Mouse (Mus musculus): ENCODE data around the gene Ints1.
A peak's percentile ranks its signal among the peaks of the same experiment; 100 is the strongest.
"Not testable (repeated sequence)": the region's sequence is repeated elsewhere in the genome, so short reads cannot be mapped to it uniquely, and the experiment has no call there.

Gene Ints1

DNA sequence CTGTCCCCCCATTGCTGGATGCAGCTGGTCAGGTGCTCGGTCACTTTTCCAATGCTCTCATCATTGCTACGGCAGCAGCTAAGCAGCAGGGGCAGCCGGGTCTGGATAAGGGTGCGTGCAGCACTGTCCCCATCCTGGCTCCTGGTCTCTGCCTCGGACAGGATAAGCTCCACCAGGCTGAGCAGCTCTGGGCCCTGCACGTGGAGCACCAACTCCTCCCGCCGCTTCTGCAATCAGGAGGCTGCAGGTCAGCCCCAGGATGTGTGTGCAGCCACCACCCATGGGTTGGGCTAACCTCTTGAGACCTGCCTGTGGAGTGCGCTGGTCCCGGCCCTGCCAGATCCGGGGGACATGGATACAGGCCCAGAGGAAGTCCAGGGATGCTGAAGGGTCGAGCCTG is 19.3 kb downstream of the Ints1 start:
- no peak for DNase-seq (ENCODE audit: low read depth, low spot score)

DNA sequence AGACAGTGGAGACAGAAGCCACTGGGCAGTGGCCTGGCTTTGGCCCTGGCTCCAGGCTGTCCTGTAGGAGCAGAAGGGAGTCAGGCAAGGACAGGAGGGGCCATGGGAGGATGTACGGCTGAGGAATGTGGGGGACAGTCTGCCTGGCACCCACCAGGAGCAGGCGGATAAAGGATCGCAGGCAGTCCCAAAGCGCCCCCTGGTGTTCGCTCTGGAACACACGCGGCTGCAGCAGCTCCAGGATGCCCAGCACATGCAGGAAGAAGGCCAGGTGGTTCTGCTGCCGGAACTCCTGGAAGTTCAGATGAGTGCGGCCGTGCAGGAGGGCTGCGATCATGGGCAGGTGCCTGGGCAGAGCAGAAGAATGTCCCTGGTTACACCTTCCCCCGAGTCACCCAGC is 20.7 kb downstream of the Ints1 start:
- DNase-seq (ENCODE audit: low read depth, low spot score), result peak; percentile 76

DNA sequence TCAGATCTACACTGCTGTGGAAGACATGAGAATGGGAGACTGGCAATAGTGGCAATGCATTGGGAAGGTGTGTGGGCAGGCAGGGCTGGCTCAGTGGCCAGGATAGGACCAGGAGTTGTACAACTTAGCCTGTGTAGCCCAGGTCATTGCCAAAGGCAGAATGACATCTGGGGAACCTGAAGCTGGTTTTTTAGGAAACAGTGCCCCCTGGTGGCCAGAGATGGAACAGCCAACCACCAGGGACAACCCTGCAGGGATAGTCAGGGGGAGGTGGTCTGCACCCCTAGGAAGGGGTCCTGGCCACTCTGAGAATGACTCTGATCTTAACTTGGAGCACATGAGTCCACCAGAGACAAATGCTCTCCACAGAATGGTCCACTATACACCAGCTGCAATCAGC is 24.9 kb downstream of the Ints1 start:
- DNase-seq (ENCODE audit: low read depth, low spot score), result peak; percentile 51

DNA sequence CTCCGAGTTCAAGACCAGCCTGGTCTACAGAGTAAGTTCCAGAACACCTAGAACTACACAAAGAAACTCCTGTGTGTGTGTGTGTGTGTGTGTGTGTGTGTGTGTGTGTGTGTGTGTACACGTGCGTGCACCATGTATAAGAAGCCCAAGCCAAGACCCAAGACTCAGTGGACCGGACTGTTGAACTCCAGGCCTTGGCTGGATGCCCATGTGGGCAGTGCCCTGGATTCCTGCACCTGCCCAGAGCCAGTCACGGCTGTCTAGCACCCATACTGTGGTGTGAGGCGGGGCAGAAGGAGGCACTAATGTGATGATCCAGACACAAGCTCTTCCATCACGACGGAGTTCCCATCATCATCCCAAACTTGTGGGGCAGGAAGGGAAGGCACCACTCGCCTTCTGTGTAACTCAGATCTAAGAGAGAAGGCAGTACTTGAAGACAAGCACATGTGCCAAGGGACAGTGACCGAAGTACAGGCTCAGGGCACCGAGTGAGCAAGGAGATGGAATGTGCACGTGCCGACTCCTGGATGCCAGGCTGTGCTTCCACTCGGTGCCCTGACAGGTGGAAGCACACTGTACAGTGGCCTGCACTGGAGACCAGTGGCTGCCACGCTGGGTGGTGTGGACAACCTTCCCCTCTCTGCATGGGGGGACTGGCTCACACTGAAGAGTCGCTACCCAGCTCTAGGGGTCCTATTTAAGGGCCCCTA is 25.9 kb downstream of the Ints1 start:
- DNase-seq (ENCODE audit: low read depth, low spot score), result no peak

DNA sequence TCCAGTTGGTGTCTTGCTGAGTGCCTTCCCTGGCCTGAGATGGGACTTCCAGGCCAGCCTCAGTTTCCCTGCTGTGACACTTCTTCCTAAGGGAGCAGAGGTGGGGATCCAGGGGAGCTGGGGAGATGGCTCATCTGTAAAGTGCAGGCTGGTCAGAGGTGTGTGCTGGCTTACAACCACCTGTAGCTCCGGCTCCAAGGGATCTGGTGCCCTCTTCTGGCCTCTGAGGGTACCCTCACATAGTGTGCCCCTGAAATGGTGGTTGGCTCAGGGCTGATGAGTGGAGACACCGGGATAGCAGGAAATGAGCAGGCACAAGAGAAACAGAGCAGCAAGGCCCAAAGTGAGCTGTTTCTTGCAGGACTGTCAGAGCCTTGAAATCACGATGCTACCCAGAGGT is 29.7 kb downstream of the Ints1 start:
- DNase-seq (ENCODE audit: low read depth, low spot score), result peak; percentile 76

DNA sequence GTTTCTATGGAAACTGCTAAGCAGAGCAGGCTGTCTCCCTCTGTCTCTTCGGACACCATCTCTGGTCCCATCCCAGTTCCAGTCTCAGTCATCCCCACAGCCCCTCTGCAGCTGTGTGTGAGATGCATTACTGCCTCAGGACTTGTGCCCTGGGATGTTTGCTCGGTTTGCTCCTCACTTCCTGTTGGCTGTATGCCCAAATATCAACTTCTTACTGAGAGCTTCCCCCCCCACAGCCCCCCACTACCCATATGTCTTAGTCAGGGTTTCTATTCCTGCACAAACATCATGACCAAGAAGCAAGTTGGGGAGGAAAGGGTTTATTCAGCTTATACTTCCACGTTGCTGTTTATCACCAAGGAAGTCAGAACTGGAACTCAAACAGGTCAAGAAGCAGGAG is 32.8 kb downstream of the Ints1 start:
- DNase-seq (ENCODE audit: low read depth, low spot score), result not testable (repeated sequence)

DNA sequence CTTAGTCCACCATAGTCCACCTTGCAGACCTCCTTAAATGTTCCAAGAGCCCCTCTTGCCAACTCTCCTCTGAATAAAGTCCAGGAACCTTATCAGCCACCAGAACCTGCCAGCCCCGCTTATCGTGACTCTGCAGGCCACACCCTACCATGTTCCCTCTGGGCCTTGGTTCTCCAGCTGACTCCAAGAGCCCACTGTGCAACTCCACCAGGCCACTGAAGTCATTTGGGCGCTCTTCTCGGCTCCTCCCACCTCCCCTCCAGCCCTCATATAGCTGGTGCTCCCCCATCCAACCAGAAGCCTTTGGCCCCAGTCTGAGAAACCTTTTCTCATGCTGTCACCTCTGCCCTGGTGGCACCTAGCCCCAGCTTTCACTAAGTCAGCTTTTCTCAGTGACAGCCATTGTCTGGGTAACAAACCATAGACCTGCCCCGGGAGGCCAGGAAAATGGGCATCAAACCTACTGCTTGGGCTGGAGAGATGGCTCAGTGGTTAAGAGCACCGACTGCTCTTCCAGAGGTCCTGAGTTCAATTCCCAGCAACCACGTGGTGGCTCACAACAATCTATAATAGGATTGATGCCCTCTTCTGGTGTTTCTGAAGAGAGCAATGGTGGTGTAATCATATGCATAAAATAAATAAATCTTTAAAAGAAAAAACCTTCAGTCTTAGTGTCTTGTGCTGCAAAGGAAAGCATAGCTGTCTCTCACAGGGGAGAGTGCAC is 36.7 kb downstream of the Ints1 start:
- no peak for DNase-seq (ENCODE audit: low read depth, low spot score)

DNA sequence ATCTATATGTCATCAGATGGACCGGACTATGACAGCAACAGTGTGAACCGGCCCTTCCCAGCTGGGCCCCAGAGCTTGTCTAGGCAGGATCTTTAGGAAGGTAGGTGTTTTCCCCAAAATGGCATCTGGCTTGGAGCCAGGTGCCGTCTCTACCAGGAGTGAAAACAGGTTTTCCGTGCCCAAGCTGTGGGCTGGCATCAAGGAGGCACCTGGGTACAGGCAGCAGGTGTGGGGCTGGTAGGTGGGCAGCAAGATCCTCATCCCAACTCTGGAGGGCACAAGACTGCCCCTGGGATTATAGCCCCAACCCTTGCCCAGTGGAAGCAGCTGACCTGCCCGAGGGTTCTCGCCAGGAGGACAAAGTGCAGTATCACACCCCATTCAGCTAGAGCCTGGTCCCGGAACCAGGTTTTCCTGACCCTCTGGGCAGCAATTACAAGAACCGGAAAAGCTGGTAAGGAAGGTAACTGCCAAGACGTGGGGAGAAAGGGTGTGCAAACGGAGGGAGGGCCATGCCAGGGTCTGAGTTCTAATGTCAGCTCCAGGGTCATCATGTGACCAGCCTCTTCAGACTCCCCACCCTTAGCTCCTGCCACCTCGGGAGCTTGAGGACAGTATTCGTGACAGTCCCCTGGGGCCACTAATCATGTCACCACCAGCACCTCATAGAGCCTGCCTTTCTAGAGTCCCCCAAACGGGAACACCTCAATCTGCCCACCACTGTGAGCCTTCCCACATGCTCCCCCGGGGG is 37.5 kb downstream of the Ints1 start:
- DNase-seq (ENCODE audit: low read depth, low spot score), result no peak

DNA sequence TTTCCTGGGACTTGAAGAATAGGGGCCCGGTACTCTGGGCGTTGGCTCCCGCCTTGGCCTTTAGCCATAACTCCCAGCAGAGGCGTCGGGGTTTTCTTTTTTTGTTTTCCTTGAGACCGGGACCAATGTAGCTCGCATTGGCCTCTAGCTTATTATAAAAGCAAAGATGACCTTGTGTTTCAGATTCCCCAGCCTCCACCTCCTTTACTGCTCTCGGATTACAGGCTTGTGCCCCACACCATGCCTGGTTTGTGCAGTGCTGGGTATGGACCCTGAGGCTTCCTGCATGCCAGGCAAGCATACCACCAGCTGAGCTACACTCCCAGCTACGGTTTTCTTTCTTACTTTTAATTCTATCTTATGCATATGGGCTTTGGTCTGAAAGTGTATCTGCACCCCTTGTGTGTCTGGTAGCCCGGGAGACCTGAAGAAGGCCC is 39.0 kb downstream of the Ints1 start:
- no peak for DNase-seq (ENCODE audit: low read depth, low spot score)

DNA sequence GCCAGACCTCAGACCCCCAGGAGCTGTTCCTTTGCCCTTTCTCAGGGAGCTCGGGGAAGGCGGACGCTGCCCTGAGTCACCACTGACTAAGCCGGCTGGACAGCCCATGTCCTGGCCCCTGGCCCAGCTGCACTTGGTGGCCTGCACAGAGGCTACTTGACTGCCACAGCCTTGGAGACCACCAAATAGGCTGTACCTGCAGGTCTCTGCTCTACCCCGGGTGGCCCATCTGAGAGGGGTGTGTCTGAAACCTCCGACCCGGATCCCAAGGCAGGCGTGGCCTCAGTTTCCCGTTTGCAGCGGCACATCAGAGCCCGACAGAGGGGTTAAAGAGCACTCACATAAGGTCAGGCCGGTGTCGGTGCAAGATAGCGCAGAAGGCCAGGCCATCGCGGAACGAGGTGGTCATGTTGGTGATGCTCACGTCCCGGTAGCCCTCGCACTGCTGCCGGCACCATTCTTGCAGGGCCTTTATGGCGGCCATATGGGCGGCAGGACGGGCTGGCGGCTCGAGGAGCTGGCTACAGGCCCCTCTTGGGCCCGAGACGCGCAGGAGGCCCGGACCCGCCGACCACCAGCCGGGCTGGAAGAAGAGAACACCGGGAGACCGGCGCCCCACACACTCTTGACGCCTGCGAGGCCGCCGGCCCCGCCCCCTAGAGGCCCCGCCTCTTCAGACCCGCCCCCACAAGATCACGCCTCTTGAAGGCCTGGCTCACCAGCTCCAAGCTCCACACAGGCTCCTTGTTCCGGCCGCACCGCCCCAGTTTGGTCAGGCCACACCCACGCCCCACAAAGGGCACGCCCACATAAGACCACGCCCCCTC is 39.6 kb downstream of the Ints1 start, which contains the start of gene Micall2:
Micall2 (minus strand) TSS at position 660 of the 827 bp plus-strand sequence.
- peak; percentile 98 for DNase-seq (ENCODE audit: low read depth, low spot score)

DNA sequence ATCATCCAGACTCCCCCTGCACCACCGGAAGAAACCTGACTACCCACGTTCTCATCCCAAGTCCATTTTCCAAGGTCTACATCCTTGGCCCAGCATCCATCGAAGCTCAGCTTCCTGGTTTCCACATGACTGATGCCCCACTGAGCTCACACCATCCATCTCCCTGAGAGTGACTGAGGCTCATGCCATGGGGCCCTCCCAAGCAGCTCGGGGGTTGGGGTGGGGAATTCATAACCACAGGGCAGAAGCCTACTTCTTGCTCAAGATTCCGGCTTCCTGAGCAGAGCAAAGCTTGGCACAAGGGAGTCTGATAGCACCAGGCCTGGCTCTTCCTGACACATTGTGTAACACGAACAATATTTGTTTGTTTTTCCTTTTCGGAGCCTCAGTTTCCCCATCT is 40.7 kb downstream of the Ints1 start:
- no peak for DNase-seq (ENCODE audit: low read depth, low spot score)

DNA sequence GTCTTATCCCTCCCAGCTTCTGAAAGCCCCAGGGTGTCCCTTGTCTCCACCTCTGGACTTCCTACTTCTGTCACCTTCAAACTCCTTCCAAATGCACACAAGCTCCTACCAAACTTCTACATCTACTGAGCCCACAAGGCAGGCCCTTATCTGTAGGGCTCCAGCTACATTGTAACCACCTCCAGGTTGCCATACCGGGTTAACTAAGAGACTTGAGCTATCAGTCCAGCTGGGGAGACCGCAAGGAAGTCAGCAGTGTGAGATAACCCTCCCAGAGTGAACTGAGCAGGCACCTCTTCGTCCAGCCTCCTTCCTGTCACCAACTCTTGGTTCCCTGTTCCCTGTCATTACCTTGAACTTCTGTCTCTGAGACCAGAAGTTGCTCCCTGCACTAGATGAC is 41.5 kb downstream of the Ints1 start:
- no peak for DNase-seq (ENCODE audit: low read depth, low spot score)

DNA sequence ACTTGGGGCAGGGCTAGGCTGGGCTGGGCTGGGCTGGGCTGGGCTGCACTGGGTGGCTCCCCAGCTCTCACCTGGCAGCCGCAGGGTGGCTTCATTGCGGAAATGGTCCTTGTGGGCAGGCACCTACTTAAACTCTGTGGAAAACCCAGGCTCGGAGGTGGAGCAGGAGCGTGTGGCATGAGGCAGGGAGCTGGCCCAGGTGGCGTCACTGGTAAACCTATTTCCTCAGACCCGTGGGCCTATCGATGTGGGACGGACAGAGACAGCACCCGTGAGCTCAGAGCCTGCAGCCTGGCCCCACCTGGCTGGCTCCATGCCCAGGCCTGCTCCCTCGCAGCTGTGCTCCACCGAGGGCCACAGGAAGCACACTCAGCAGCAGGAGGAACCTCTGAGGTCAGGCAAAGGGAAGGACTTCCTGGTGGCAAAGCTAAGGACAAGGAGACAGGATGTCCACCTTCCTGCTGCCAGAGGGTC is 42.8 kb downstream of the Ints1 start:
- DNase-seq (ENCODE audit: low read depth, low spot score), result no peak

DNA sequence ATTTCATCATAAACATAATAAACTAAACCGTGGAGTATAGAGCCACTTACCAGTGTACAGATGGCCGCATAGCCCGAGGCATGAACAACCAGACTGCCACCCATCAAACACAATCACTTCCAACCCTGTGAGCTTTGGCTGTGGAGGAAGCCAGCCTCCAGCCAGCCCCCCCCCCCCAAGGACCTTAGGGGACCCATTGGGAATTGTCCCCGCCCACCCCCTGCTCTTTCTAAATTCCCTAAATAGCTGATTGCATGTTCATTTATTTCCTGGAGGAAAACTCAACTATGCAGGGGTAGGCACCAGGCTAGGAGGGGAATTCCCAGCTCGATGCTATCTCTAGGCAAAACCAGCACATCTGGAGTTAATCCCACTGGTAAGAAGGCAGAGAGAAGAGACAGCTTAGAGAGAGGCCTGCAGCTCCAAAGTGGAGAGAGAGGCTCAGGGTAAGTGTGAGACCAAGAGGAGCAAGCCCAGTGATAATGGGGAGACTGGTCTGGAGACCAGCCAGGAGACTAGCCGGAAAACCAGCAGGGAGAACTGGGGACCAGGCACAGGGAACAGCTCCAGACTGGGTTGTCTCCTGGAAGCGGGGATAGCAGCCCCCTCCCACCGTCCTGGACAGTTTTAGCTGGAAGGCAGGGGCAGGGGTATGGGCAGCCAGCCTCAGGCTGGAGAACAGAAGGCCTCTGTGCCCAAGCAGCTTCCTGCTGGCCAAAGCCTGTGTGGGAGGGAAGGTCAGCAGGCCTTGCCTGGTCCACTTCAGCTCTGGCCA is 44.6 kb downstream of the Ints1 start:
- no peak for DNase-seq (ENCODE audit: low read depth, low spot score)

DNA sequence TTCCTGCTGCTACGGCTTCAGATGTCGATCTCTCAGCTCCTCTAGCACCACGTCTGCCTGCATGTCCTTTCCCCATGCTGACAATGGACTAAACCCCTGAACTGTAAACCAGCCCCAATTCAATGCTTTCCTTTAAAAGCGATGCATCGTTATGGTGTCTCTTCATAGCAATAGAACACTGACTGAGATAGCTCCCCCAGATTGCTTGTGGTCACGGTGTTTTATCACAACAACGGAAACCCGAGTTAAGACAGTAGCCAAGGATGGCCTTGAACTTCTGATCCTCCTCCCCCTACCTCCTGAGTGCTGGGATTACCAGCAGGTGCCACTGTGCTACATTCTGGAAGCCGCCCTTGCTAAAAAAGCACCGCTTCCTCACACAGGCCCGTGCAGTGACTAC is 48.2 kb downstream of the Ints1 start:
- DNase-seq (ENCODE audit: low read depth, low spot score), result peak; percentile 74

DNA sequence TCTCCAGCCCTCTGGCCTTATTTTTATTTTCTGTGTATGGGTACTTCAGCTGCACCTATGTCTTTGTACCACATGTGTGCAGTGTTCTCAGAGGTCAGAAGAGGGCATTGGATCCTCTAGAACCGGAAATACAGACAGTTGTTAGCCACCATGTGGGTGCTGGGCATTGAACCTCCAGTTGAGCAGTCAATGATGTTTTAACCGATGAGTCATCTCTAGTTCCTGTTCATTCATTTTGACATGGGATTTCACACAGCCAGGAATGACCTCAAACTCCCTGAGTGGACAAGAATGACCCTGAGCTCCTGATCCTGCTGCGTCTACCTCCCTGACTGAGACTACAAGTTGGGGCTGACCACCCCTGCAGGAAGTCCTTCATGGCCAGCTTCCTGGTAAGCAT is 49.3 kb downstream of the Ints1 start:
- no peak for DNase-seq (ENCODE audit: low read depth, low spot score)

DNA sequence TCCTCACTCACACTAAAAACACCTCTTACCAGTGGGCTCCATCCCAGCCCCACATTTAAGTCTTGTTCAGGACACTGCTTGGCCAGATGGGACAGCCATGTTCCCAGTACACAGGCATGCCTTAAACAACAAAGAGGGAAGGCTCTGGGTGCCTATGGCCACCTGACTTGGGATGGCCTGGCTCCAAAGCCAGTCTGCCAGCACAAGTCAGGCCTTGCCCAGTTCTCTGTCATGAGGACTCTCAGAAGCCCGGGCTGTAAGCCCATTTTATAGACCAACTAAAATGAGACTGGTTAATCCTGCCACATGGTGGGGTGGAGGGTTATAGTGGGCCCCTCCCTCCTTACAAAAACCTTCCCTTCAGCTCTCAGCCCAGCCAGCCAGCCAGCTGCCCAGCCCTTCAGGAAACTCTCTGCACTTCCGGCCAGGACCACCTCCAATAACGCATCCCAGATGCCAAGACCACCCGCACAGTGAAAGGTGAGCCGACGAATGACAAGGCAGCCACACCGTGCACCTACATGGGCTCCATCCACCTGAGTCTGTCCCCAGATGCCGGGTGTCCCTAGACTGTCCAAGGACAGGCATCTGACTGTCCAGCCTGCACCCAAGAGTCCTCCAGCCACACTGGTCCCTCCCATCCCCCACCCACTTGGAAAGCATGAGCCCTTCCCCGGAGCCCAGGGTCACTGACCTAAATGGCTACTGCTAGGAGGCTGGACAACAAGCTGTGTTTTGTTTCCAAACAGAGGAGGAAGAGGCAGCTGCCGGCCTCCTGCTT is 50.9 kb downstream of the Ints1 start:
- DNase-seq (ENCODE audit: low read depth, low spot score), result no peak

DNA sequence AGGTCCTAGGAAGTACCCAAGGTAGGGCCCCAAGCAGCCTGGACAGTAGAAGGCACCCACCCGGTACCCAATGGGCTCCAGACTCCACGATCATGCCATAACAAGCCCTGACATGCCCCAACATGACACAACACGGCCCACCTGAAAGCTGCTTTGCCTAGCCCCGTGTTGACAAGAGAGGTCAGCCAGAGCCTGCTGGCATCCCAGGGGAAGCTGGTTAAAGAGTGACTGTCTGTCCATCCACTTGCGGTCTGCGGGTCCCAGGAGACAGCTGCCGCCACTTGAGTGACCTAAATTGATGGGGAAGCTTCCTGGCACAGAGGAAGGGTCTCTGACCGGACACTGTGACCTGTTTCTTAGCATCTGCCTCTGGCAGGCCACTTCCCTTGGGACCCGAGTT is 52.4 kb downstream of the Ints1 start:
- no peak for DNase-seq (ENCODE audit: low read depth, low spot score)

DNA sequence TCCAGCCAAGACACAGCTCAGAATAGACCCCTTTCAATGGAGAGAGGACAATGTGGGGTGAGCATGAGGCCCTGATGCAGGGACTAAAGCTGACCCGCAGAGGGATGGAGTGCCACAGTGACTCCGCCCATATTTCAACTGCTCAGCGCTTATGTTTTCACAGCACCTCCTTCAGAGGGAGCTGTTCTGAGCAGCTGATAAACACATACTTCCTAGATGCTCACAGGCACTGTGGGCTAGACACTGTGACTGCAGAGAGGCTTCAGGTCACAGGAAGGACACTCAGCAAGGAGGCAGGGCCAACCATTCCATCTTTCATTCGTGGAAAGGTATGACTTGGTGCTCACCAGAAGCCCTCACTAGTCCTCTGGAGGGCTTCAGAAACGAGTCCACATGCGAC is 52.8 kb downstream of the Ints1 start:
- DNase-seq (ENCODE audit: low read depth, low spot score), result peak; percentile 59

DNA sequence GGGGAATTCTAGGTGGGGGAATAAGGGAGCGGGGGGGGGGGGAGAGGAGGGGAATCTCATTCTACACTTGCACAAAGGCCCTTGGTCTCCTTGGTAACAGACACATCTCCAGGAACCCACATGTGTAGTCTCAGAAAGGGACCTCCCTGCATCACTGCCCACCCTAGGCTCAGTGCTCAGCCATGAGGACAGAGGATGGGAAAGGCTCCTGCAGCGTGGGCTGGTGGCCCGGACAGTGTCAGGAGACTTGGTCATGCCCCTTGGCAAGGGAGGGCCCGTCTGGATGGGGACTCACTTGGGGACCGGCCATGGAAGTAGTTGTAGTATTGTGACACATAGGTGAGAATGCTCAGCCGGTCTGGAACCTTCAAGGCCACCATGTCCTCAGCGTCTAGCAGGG is 56.5 kb downstream of the Ints1 start:
- no peak for DNase-seq (ENCODE audit: low read depth, low spot score)

Data from R1 (cell line).